Mouse (Mus musculus) spleen, adult 2 months (tissue): ENCODE results near the gene Tipin.

Source experiments
- CTCF ChIP-seq: fragments of 200-500 bp; IDR thresholded peaks from 2 replicates; pipeline ENCODE4 v1.5.1; 2011; ENCODE audit warnings: mild to moderate bottlenecking, inconsistent platforms; ENCODE audit not compliant: insufficient read depth, insufficient read length, insufficient replicate concordance; ENCODE audit errors: extremely low read depth
- POLR2A ChIP-seq: fragments of 200-500 bp; IDR thresholded peaks from 2 replicates; pipeline ENCODE4 v1.6.1; 2011; ENCODE audit warnings: low read depth, low read length, inconsistent platforms

- TF ChIP-seq CTCF (no peak), POLR2A (no peak)
Measured at GRCm38 (mm10) chr9:64341254-64341566, 59.8 kb downstream of the Tipin start, which contains the start of gene Dis3l.
